Mouse (Mus musculus) forebrain, embryonic 12.5 days (tissue): Measurements from ENCODE around the gene Tekt1. TPM values are rescaled to one million over a fixed set of nuclear protein-coding genes. Genes with fewer than 3 reads are reported as not detected.

Source experiments
- ATAC-seq: fragments of 200-750 bp; cut with Nextera tagmentation; 2 replicates; pipeline ENCODE4 v1.8.0; 2017; ENCODE audit warnings: moderate TSS enrichment; ENCODE audit not compliant: low FRiP score
- H3K27ac ChIP-seq: fragments of 300-500 bp; sonication (generic); 2 replicates; pipeline ENCODE4 v1.5.1; 2016; ENCODE audit warnings: mild to moderate bottlenecking
- H3K27me3 ChIP-seq: fragments of 300-500 bp; sonication (generic); 2 replicates; pipeline ENCODE4 v1.6.1; 2016; ENCODE audit warnings: mild to moderate bottlenecking
- H3K36me3 ChIP-seq: fragments of 300-500 bp; sonication (generic); replicated peaks from 2 replicates; pipeline ENCODE4 v1.6.1; 2016; ENCODE audit warnings: mild to moderate bottlenecking
- H3K4me1 ChIP-seq: fragments of 300-500 bp; sonication (generic); 2 replicates; pipeline ENCODE4 v1.6.1; 2016
- H3K4me2 ChIP-seq: fragments of 300-500 bp; sonication (generic); 2 replicates; pipeline ENCODE4 v1.6.1; 2016; ENCODE audit warnings: mild to moderate bottlenecking, moderate library complexity
- H3K4me3 ChIP-seq: fragments of 300-500 bp; sonication (generic); replicated peaks from 2 replicates; pipeline ENCODE4 v1.5.1; 2016; ENCODE audit warnings: mild to moderate bottlenecking
- H3K9ac ChIP-seq: fragments of 300-500 bp; sonication (generic); 2 replicates; pipeline ENCODE4 v1.6.1; 2016; ENCODE audit warnings: mild to moderate bottlenecking
- H3K9me3 ChIP-seq: fragments of 300-500 bp; sonication (generic); 2 replicates; pipeline ENCODE4 v1.6.1; 2016
- WGBS: fragments of 180-500 bp; shearing (Covaris S2); methylation state at CpG from one replicate; pipeline ENCODE4 v1.1.7; 2016; 5-methylcytosine and 5-hydroxymethylcytosine counted together
- polyA plus RNA-seq: library from polyadenylated mRNA; unstranded; fragments of >200 nt; fragmentation: Nextera tagmentation; extraction: Ambion mirVana; gene quantifications from 2 replicates; pipeline ENCODE4 v1.2.1, GENCODE M21; 2016

Tekt1 gene
- polyA plus RNA-seq, 1 experiment from 2014 or later = 6.7 TPM

- Histone ChIP-seq H3K4me2 (no peak overlapping the region), H3K9ac (no peak overlapping the region), H3K4me1 (no peaks in the 10 kb centered on the region), H3K9me3 (no peaks in the 10 kb centered on the region), H3K4me3 (no peak overlapping the region), H3K36me3 (no peaks in the 10 kb centered on the region), H3K27me3 (0 out of 2 replicates have a peak, but pooled peaks cover 5% of the 10 kb centered on the region), H3K27ac (no peak overlapping the region)
- WGBS = 80% methylated on average over 5 of the region's 5 CpGs
- no peak for ATAC-seq
These were observed 39.8 kb upstream of the Tekt1 start for GRCm38 (mm10) chr11:72402017-72402416.

GRCm38 (mm10) chr11:72401068-72401467 is 38.8 kb upstream of the Tekt1 start:
- no peak overlapping the region for H3K4me2 ChIP-seq
- no peaks in the 10 kb centered on the region for H3K4me1 ChIP-seq
- no peaks in the 10 kb centered on the region for H3K9me3 ChIP-seq
- no peaks in the 10 kb centered on the region for H3K27me3 ChIP-seq
- no peak for ATAC-seq
- no peak overlapping the region for H3K9ac ChIP-seq
- H3K4me3 ChIP-seq = no peak overlapping the region
- H3K27ac ChIP-seq = no peak overlapping the region
- WGBS = 92% methylated on average over 12 of the region's 12 CpGs
- H3K36me3 ChIP-seq = no peaks in the 10 kb centered on the region

DNA sequence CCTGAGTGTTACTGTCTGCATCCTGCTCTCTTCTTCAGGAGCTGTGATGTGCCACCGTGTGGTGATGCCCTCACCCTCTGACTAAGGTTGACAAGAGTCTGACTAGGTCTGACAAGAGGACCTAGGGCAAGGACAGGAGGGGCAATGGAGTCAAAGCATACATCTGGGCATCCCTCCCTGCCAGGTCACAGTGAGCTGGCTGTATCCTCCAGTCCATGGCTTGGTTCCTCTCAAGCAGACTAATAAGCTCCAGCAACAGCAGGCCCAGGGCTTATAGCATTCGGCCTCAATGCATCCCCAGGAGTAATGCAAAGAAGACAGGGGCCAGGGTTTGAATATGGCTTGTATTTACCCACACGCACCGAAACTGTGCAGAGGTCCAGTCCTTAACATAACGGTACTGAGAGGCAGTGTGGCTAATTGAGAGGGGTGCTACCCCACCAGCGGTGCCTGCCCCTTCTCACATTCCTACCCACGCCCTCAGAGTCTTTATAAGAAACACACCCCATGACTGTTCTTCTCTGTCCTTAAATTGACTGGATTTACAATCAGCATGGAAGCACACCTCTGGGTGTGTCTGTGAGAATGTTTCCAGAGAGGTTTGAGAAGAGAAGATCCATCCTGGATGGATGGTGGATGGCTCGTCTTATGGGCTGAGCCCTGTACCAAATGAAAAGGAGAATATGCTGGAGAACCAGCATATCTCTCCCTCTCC is 35.7 kb upstream of the Tekt1 start:
- no peak overlapping the region for H3K27ac ChIP-seq
- ATAC-seq = no peak
- no peaks in the 10 kb centered on the region for H3K9me3 ChIP-seq
- WGBS = 90% methylated on average over 8 of the region's 8 CpGs
- no peaks in the 10 kb centered on the region for H3K27me3 ChIP-seq
- H3K4me2 ChIP-seq = no peak overlapping the region
- no peak overlapping the region for H3K4me3 ChIP-seq
- H3K36me3 ChIP-seq = no peaks in the 10 kb centered on the region
- no peak overlapping the region for H3K9ac ChIP-seq
- H3K4me1 ChIP-seq = no peaks in the 10 kb centered on the region; the same call in 1 of the 2 replicates

- Histone ChIP-seq H3K27me3 (no peaks in the 10 kb centered on the region), H3K36me3 (no peaks in the 10 kb centered on the region), H3K4me2 (no peak overlapping the region), H3K27ac (no peak overlapping the region), H3K9ac (no peak overlapping the region), H3K4me3 (no peak overlapping the region), H3K4me1 (no peaks in the 10 kb centered on the region; the same call in 1 of the 2 replicates), H3K9me3 (no peaks in the 10 kb centered on the region)
- no peak for ATAC-seq
- 81% methylated on average over 10 of the region's 10 CpGs for WGBS
These were observed 34.8 kb upstream of the Tekt1 start for GRCm38 (mm10) chr11:72397072-72397471.

- Histone ChIP-seq H3K4me3 (no peak overlapping the region), H3K27ac (no peak overlapping the region), H3K27me3 (no peaks in the 10 kb centered on the region), H3K4me1 (no peaks in the 10 kb centered on the region; the same call in 1 of the 2 replicates), H3K4me2 (no peak overlapping the region), H3K36me3 (no peaks in the 10 kb centered on the region), H3K9me3 (no peaks in the 10 kb centered on the region), H3K9ac (no peak overlapping the region)
- WGBS = 84% methylated on average over 7 of the region's 7 CpGs
- no peak for ATAC-seq
These were observed 34.4 kb upstream of the Tekt1 start for GRCm38 (mm10) chr11:72396621-72397020.

DNA sequence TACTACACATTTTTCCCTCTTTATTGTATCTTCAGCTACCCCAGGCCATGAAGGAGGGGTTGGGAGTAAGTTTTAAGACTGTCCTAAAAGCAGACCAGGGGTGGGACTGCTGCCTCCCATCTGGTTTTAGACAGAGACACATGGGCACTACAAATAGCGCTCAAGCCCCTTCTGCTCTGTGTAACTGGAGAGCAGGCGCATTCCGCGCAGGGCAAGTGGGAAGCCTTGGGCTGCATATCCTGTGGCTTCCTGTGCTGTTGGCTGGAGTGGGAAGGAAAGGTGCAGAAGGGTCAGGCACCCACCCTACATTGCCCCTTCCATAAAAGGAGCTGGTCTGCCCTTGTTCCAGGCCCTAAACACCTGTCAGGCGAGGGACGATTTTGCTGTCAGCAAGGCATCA is 33.4 kb upstream of the Tekt1 start:
- H3K4me2 ChIP-seq = no peak overlapping the region
- H3K36me3 ChIP-seq = no peaks in the 10 kb centered on the region
- no peak overlapping the region for H3K4me3 ChIP-seq
- ATAC-seq = no peak
- H3K27me3 ChIP-seq = no peaks in the 10 kb centered on the region
- no peaks in the 10 kb centered on the region for H3K9me3 ChIP-seq
- H3K9ac ChIP-seq = no peak overlapping the region
- H3K27ac ChIP-seq = no peak overlapping the region
- 84% methylated on average over 6 of the region's 6 CpGs for WGBS
- no peaks in the 10 kb centered on the region; the same call in 1 of the 2 replicates for H3K4me1 ChIP-seq

DNA sequence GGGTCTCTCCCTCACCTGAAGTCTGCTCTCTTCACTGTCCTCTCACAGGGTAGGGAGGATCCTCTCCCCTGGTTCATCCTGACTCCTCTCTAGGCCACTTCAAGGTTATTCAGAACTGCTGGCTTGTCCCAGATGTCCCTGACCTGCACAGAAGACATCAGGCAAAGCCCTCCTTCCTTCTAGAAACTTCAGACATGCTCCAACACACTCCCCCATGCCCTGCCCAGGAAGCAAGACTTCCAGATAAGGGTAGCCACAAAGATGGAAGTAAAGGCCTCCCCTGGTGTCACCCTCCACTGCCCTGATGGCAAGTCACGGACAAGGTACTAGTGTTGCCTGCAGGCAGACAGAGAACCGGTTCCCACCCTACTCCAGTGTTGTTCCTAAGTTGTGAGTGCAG is 32.5 kb upstream of the Tekt1 start:
- Histone ChIP-seq H3K9me3 (no peaks in the 10 kb centered on the region), H3K4me1 (no peaks in the 10 kb centered on the region; the same call in 1 of the 2 replicates), H3K36me3 (no peaks in the 10 kb centered on the region), H3K4me2 (no peak overlapping the region), H3K27me3 (no peaks in the 10 kb centered on the region), H3K27ac (no peak overlapping the region), H3K4me3 (no peak overlapping the region), H3K9ac (no peak overlapping the region)
- no peak for ATAC-seq
- 82% methylated on average over 2 of the region's 2 CpGs for WGBS

GRCm38 (mm10) chr11:72393669-72394068 is 31.4 kb upstream of the Tekt1 start:
- Histone ChIP-seq H3K9ac (no peak overlapping the region), H3K27me3 (no peaks in the 10 kb centered on the region), H3K36me3 (no peaks in the 10 kb centered on the region), H3K4me2 (no peak overlapping the region), H3K9me3 (no peaks in the 10 kb centered on the region), H3K4me3 (no peak overlapping the region), H3K4me1 (no peaks in the 10 kb centered on the region; the same call in 1 of the 2 replicates), H3K27ac (no peak overlapping the region)
- ATAC-seq = no peak
- WGBS = 60% methylated on average over 5 of the region's 5 CpGs

- H3K27me3 ChIP-seq = no peaks in the 10 kb centered on the region
- H3K4me2 ChIP-seq = no peak overlapping the region
- no peak for ATAC-seq
- no peak overlapping the region for H3K9ac ChIP-seq
- 95% methylated on average over 3 of the region's 3 CpGs for WGBS
- no peaks in the 10 kb centered on the region for H3K36me3 ChIP-seq
- H3K27ac ChIP-seq = no peak overlapping the region
- no peaks in the 10 kb centered on the region for H3K9me3 ChIP-seq
- H3K4me1 ChIP-seq = no peaks in the 10 kb centered on the region; the same call in 1 of the 2 replicates
- no peak overlapping the region for H3K4me3 ChIP-seq
These were observed 31.0 kb upstream of the Tekt1 start for GRCm38 (mm10) chr11:72393243-72393642.

DNA sequence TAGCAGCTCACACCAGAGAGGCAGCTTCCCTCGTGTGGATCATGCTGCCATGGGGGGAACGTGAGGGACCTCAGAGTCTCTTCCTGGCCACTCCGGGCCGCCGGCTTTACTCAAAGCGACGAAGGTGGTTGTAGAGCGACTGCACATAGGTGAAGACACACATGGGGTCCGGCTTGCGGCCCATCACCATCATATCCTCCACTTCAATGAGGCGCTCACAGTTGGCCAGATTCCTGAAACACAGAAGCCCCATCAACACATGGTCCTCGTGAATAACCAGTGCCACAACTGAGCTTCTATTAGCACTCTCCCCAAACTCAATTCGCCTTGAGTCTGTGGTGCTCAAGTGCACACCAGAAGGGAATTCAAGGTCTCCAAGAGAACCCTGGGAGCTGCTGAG is 28.9 kb upstream of the Tekt1 start:
- no peak overlapping the region for H3K4me2 ChIP-seq
- H3K9ac ChIP-seq = no peak overlapping the region
- no peaks in the 10 kb centered on the region for H3K9me3 ChIP-seq
- H3K27me3 ChIP-seq = no peaks in the 10 kb centered on the region
- 93% methylated on average over 13 of the region's 13 CpGs for WGBS
- no peak overlapping the region for H3K4me3 ChIP-seq
- H3K36me3 ChIP-seq = no peaks in the 10 kb centered on the region
- no peaks in the 10 kb centered on the region; the same call in 1 of the 2 replicates for H3K4me1 ChIP-seq
- H3K27ac ChIP-seq = no peak overlapping the region
- ATAC-seq = no peak

- H3K9ac ChIP-seq = no peak overlapping the region
These were observed 27.3 kb upstream of the Tekt1 start for GRCm38 (mm10) chr11:72389407-72390142.

GRCm38 (mm10) chr11:72388113-72388529 is 25.9 kb upstream of the Tekt1 start:
- H3K27ac ChIP-seq = no peak overlapping the region
- no peaks in the 10 kb centered on the region for H3K9me3 ChIP-seq
- no peak for ATAC-seq
- H3K27me3 ChIP-seq = no peaks in the 10 kb centered on the region
- no peaks in the 10 kb centered on the region for H3K4me1 ChIP-seq
- no peaks in the 10 kb centered on the region for H3K36me3 ChIP-seq
- no peak overlapping the region for H3K9ac ChIP-seq
- H3K4me2 ChIP-seq = no peak overlapping the region
- 93% methylated on average over 6 of the region's 6 CpGs for WGBS
- H3K4me3 ChIP-seq = no peak overlapping the region

More at GRCm38 (mm10) chr11:72389407-72390142, 27.3 kb upstream of the Tekt1 start:
- no peaks in the 10 kb centered on the region for H3K9me3 ChIP-seq
- WGBS = 87% methylated on average over 7 of the region's 7 CpGs
- H3K27ac ChIP-seq = no peak overlapping the region
- ATAC-seq = no peak
- H3K4me3 ChIP-seq = no peak overlapping the region
- no peaks in the 10 kb centered on the region for H3K36me3 ChIP-seq
- no peak overlapping the region for H3K4me2 ChIP-seq
- H3K4me1 ChIP-seq = no peaks in the 10 kb centered on the region; the same call in 1 of the 2 replicates
- H3K27me3 ChIP-seq = no peaks in the 10 kb centered on the region
